Mouse (Mus musculus) neural tube, embryonic 12.5 days (tissue): ENCODE data around the gene Polr3g. TPM values are rescaled to one million over a fixed set of nuclear protein-coding genes. Genes with fewer than 3 reads are reported as not detected.

Experiments
- ATAC-seq: fragments of 200-750 bp; cut with Nextera tagmentation; 2 replicates; pipeline ENCODE4 v1.8.0; 2017; ENCODE audit warnings: low read depth, mild to moderate bottlenecking, moderate TSS enrichment, moderate library complexity; ENCODE audit not compliant: low FRiP score
- H3K27ac ChIP-seq: fragments of 300-500 bp; sonication (generic); 2 replicates; pipeline ENCODE4 v1.5.1; 2016
- H3K27me3 ChIP-seq: fragments of 300-500 bp; sonication (generic); replicated peaks from 2 replicates; pipeline ENCODE4 v1.6.1; 2016; ENCODE audit warnings: mild to moderate bottlenecking
- H3K36me3 ChIP-seq: fragments of 300-500 bp; sonication (generic); 2 replicates; pipeline ENCODE4 v1.6.1; 2016; ENCODE audit warnings: mild to moderate bottlenecking
- H3K4me1 ChIP-seq: fragments of 300-500 bp; sonication (generic); 2 replicates; pipeline ENCODE4 v1.6.1; 2016
- H3K4me2 ChIP-seq: fragments of 300-500 bp; sonication (generic); replicated peaks from 2 replicates; pipeline ENCODE4 v1.6.1; 2016; ENCODE audit warnings: mild to moderate bottlenecking
- H3K4me3 ChIP-seq: fragments of 300-500 bp; sonication (generic); 2 replicates; pipeline ENCODE4 v1.5.1; 2016
- H3K9ac ChIP-seq: fragments of 300-500 bp; sonication (generic); 2 replicates; pipeline ENCODE4 v1.6.1; 2016; ENCODE audit warnings: mild to moderate bottlenecking
- H3K9me3 ChIP-seq: fragments of 300-500 bp; sonication (generic); 2 replicates; pipeline ENCODE4 v1.6.1; 2016; ENCODE audit warnings: mild to moderate bottlenecking
- WGBS: fragments of 180-500 bp; shearing (Covaris S2); methylation state at CpG from one replicate; pipeline ENCODE4 v1.1.7; 2016; 5-methylcytosine and 5-hydroxymethylcytosine counted together
- polyA plus RNA-seq: library from polyadenylated mRNA; unstranded; fragments of >200 nt; fragmentation: Nextera tagmentation; extraction: Ambion mirVana; gene quantifications from 2 replicates; pipeline ENCODE4 v1.2.1, GENCODE M21; 2016

The Polr3g gene
- polyA plus RNA-seq, 1 experiment from 2014 or later = 11.3 TPM

DNA sequence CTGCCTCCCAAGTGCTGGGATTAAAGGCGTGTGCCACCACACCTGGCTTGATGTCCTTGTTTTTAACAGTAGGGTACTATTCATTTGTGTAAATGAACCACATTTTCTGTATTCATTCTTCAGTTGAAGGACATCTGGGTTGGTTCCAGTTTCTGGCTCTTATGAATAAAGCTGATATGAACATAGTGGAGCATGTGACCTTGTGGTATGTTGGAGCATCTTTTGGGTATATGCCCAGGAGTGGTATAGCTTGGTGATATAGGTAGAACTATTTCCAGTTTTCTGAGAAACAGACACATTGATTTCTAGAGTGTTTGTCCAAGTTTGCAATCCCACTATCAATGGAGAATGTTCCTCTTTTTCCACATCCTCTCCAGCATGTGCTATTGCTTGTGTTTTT, 3.1 kb upstream of the Polr3g start:
- 94% methylated on average over 1 of the region's 1 CpGs for WGBS
- no peak for ATAC-seq

DNA sequence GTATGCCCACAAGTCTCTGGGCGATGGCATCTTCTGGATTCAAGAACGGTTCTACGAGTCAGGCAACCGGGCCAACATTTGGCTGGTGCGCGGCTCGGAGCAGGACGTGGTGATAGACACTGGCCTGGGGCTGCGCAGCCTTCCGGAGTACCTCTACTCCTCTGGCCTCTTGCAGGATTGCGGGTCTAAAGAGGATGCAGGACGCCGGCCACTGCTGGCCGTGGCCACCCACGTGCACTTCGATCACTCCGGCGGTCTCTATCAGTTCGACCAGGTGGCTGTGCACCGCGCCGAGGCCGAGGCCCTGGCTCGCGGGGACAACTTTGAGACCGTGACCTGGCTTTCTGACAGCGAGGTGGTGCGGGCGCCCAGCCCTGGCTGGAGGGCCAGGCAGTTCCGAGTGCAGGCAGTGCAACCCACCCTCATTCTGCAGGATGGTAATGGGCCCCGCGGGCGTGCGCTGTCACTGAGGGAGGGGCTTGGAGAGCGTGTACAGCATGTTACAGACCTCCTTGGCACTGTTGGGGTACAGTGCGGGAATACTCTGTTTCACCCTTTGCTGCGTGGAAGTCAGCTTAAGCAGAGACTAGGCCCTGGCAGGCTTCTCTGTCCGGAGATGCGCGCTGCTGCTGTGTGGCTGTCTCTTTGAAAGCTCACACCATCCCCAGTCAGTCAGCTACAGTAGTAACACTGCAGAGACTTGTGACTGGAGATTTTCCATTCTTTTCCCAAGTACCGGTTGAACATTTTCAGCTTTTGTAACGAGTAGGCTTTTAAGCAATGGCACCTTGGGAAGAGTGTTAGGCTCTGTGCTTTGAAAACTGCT, 946 bp upstream of the Polr3g start:
- Histone ChIP-seq H3K9me3 (no peaks in the 10 kb centered on the region), H3K27ac (peak overlapping the region; percentile 65; the same call in 1 of the 2 replicates), H3K4me2 (peak overlapping the region; percentile 98), H3K36me3 (no peaks in the 10 kb centered on the region), H3K4me1 (peaks cover 10% of the 10 kb centered on the region), H3K27me3 (no peaks in the 10 kb centered on the region), H3K9ac (peak overlapping the region; percentile 65), H3K4me3 (peak overlapping the region; percentile 79)
- peak; percentile 69 for ATAC-seq
- 1% methylated on average over 42 of the region's 42 CpGs for WGBS

More for the DNA sequence above, 3.1 kb upstream of the Polr3g start:
- Histone ChIP-seq H3K27me3 (no peaks in the 10 kb centered on the region), H3K9ac (no peak overlapping the region), H3K4me2 (no peak overlapping the region), H3K9me3 (no peaks in the 10 kb centered on the region), H3K36me3 (no peaks in the 10 kb centered on the region), H3K4me1 (peaks cover 10% of the 10 kb centered on the region), H3K27ac (no peak overlapping the region), H3K4me3 (no peak overlapping the region)

- H3K4me1 ChIP-seq = peaks cover 10% of the 10 kb centered on the region
- no peaks in the 10 kb centered on the region for H3K36me3 ChIP-seq
- peak overlapping the region; percentile 79 for H3K4me3 ChIP-seq
- WGBS = 3% methylated on average over 7 of the region's 7 CpGs
- no peak overlapping the region for H3K27ac ChIP-seq
- ATAC-seq = no peak
- peak overlapping the region; percentile 98 for H3K4me2 ChIP-seq
- H3K9ac ChIP-seq = peak overlapping the region; percentile 65
- no peaks in the 10 kb centered on the region for H3K9me3 ChIP-seq
- no peaks in the 10 kb centered on the region for H3K27me3 ChIP-seq
Observed at GRCm38 (mm10) chr13:81710266-81710665, 547 bp downstream of the Polr3g start.

- H3K9ac ChIP-seq = peak overlapping the region; percentile 65; the same call in 1 of the 2 replicates
- H3K27ac ChIP-seq = no peak overlapping the region
- no peaks in the 10 kb centered on the region for H3K9me3 ChIP-seq
- no peak for ATAC-seq
- no peaks in the 10 kb centered on the region for H3K27me3 ChIP-seq
- H3K4me3 ChIP-seq = peak overlapping the region; percentile 79; the same call in 1 of the 2 replicates
- H3K4me1 ChIP-seq = peaks cover 10% of the 10 kb centered on the region
- peak overlapping the region; percentile 98 for H3K4me2 ChIP-seq
- WGBS = 44% methylated on average over 4 of the region's 4 CpGs
- H3K36me3 ChIP-seq = no peaks in the 10 kb centered on the region
Observed at GRCm38 (mm10) chr13:81709805-81710204, 1.0 kb downstream of the Polr3g start.

DNA sequence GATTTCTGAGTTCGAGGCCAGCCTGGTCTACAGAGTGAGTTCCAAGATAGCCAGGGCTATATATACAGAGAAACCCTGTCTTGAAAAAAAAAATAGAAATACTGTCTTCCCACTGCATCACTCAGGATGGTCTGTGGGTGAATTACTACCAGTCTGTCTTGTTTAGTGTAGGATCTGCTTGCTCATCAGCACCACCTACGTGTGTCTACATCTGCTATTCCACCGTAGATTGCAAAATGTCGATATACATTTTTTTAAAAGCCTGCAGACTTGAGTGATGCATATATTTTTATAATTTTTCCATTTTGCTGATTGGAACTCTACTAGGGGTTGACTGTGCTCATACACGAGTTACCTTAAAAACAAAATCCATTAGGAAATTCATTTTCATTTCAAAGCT, 4.5 kb downstream of the Polr3g start:
- no peaks in the 10 kb centered on the region for H3K27me3 ChIP-seq
- no peak overlapping the region for H3K9ac ChIP-seq
- no peaks in the 10 kb centered on the region; the same call in 1 of the 2 replicates for H3K4me1 ChIP-seq
- no peaks in the 10 kb centered on the region for H3K36me3 ChIP-seq
- H3K4me2 ChIP-seq = no peak overlapping the region
- H3K4me3 ChIP-seq = no peak overlapping the region
- ATAC-seq = no peak
- 95% methylated on average over 5 of the region's 5 CpGs for WGBS
- H3K9me3 ChIP-seq = no peaks in the 10 kb centered on the region
- H3K27ac ChIP-seq = no peak overlapping the region

DNA sequence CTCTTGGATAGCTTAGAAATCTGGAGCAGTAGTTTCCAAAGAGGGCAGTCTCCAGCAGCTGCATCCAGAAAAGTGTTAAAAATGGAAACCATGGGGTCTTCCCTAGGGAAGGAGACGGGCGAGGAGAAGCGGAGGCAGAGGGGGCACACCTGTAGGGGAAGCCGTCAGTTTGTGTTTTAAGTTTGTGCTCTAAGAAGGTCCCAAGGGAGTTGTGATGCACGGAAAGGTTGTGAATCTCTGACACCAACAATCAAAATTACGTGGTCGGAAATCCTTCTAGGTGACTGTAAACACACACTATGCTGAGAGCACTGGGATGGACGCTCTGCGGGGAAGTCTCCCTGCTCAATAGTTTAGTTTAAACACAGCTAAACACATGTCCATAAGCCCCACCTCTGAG, 7.2 kb downstream of the Polr3g start:
- 81% methylated on average over 9 of the region's 9 CpGs for WGBS
- no peaks in the 10 kb centered on the region for H3K36me3 ChIP-seq
- H3K27ac ChIP-seq = no peak overlapping the region
- H3K4me3 ChIP-seq = no peak overlapping the region
- no peaks in the 10 kb centered on the region for H3K27me3 ChIP-seq
- H3K9me3 ChIP-seq = no peaks in the 10 kb centered on the region
- no peak overlapping the region for H3K4me2 ChIP-seq
- no peak for ATAC-seq
- H3K4me1 ChIP-seq = no peaks in the 10 kb centered on the region
- H3K9ac ChIP-seq = no peak overlapping the region

- H3K36me3 ChIP-seq = no peaks in the 10 kb centered on the region
- no peaks in the 10 kb centered on the region for H3K9me3 ChIP-seq
- H3K27ac ChIP-seq = no peak overlapping the region
- ATAC-seq = no peak
- H3K4me3 ChIP-seq = no peak overlapping the region
- H3K27me3 ChIP-seq = no peaks in the 10 kb centered on the region
- H3K4me1 ChIP-seq = no peaks in the 10 kb centered on the region
- H3K4me2 ChIP-seq = no peak overlapping the region
- H3K9ac ChIP-seq = no peak overlapping the region
- 56% methylated on average over 7 of the region's 7 CpGs for WGBS
Observed at GRCm38 (mm10) chr13:81703148-81703547, 7.7 kb downstream of the Polr3g start.

DNA sequence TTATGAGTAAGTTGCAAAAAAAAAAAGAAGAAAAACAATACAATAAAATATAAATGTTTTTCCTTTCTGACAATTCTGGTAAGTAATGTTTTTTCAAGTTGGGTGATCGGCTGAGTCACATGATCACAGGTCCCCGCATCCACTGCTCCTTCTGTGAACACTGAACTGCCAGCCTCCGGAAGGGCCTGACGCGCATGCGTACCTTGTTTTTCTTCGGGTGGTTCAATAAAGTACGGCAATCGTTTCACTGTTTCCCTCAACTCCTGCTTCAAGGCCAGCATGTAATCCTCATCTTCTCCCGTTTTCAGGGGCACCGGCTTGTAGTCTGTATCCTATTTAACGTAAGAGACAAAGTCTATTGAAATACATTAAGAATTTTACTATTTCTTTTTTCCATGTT, 16.4 kb downstream of the Polr3g start:
- H3K36me3 ChIP-seq = no peaks in the 10 kb centered on the region
- no peaks in the 10 kb centered on the region for H3K9me3 ChIP-seq
- no peaks in the 10 kb centered on the region for H3K27me3 ChIP-seq
- H3K4me1 ChIP-seq = no peaks in the 10 kb centered on the region
- no peak overlapping the region for H3K4me3 ChIP-seq
- ATAC-seq = no peak
- H3K4me2 ChIP-seq = no peak overlapping the region
- 90% methylated on average over 12 of the region's 12 CpGs for WGBS
- H3K9ac ChIP-seq = no peak overlapping the region
- no peak overlapping the region for H3K27ac ChIP-seq

- Histone ChIP-seq H3K36me3 (no peaks in the 10 kb centered on the region), H3K9ac (no peak overlapping the region), H3K27me3 (no peaks in the 10 kb centered on the region), H3K4me2 (no peak overlapping the region), H3K4me3 (no peak overlapping the region), H3K9me3 (no peaks in the 10 kb centered on the region), H3K4me1 (no peaks in the 10 kb centered on the region), H3K27ac (no peak overlapping the region)
- WGBS = 49% methylated on average over 9 of the region's 9 CpGs
- ATAC-seq = peak; percentile 61; the same call in 1 of the 2 replicates
Observed at GRCm38 (mm10) chr13:81691606-81692005, 19.2 kb downstream of the Polr3g start.

- H3K4me3 ChIP-seq = no peak overlapping the region
- H3K27ac ChIP-seq = no peak overlapping the region
- no peak for ATAC-seq
- no peak overlapping the region for H3K4me2 ChIP-seq
- no peaks in the 10 kb centered on the region for H3K4me1 ChIP-seq
- no peak overlapping the region for H3K9ac ChIP-seq
- no peaks in the 10 kb centered on the region for H3K9me3 ChIP-seq
- no peaks in the 10 kb centered on the region for H3K36me3 ChIP-seq
- WGBS = 90% methylated on average over 10 of the region's 10 CpGs
- no peaks in the 10 kb centered on the region for H3K27me3 ChIP-seq
Observed at GRCm38 (mm10) chr13:81690477-81690876, 20.3 kb downstream of the Polr3g start.

GRCm38 (mm10) chr13:81689587-81689986, 21.2 kb downstream of the Polr3g start:
- Histone ChIP-seq H3K27me3 (no peaks in the 10 kb centered on the region), H3K4me2 (no peak overlapping the region), H3K4me1 (no peaks in the 10 kb centered on the region), H3K4me3 (no peak overlapping the region), H3K36me3 (no peaks in the 10 kb centered on the region), H3K9me3 (no peaks in the 10 kb centered on the region), H3K27ac (no peak overlapping the region), H3K9ac (no peak overlapping the region)
- WGBS = 93% methylated on average over 3 of the region's 3 CpGs
- ATAC-seq = no peak

DNA sequence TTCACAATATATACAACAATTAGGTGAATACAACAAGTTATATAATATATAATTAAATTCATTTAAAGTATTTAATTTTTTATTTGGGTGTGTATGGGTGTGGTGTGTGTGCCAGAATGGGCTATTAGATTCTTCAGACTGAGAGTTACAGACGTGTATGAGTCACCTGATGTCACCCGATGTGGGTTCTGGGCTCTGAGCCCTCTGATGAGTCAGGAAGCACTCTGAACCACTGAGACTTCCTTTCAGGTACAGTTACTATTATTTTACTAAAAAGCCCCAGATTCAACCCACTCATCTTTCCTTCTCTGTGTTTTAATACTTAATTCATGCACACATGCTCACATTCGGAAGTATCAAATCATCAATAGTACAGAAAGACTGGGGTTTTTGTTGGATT, 25.9 kb downstream of the Polr3g start:
- Histone ChIP-seq H3K4me2 (no peak overlapping the region), H3K36me3 (no peaks in the 10 kb centered on the region), H3K27ac (no peak overlapping the region), H3K9ac (no peak overlapping the region), H3K27me3 (no peaks in the 10 kb centered on the region), H3K4me3 (no peak overlapping the region), H3K9me3 (no peaks in the 10 kb centered on the region), H3K4me1 (peaks cover 5% of the 10 kb centered on the region; the same call in 1 of the 2 replicates)
- ATAC-seq = no peak
- 89% methylated on average over 3 of the region's 3 CpGs for WGBS

DNA sequence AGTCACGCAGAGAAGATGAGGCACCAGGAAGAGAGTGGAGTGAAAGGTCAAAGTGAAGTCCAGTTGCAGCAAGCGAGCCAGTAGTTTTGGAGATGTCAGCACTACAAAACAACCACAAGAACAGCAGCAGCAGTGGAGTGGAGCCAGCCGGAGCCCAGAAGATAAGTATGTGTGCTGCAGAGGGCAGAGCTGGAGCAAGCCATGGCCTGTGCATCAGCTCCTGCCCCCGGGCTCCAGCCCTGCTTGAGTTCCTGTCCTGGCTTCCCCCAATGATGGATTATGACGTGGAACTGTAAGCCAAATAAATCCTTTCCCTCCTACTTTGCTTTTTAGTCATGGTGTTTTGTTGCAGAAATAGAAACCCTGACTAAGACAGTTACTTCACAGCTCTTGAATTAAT, 26.6 kb downstream of the Polr3g start:
- Histone ChIP-seq H3K27me3 (no peaks in the 10 kb centered on the region), H3K4me1 (peaks cover 5% of the 10 kb centered on the region; the same call in 1 of the 2 replicates), H3K36me3 (no peaks in the 10 kb centered on the region), H3K4me2 (no peak overlapping the region), H3K27ac (no peak overlapping the region), H3K9ac (no peak overlapping the region), H3K4me3 (no peak overlapping the region), H3K9me3 (no peaks in the 10 kb centered on the region)
- ATAC-seq = no peak
- 91% methylated on average over 5 of the region's 5 CpGs for WGBS
